Mouse (Mus musculus) granulocyte monocyte progenitor cell, adult 5-6 weeks (primary cell): ENCODE results near the gene Sult6b1. TPM values are rescaled to one million over a fixed set of nuclear protein-coding genes. Genes with fewer than 3 reads are reported as not detected.

Experiments used
- ATAC-seq: replicated peaks from 2 replicates; pipeline ENCODE4 v1.8.0; 2016; ENCODE audit warnings: mild to moderate bottlenecking, moderate TSS enrichment, inconsistent platforms; ENCODE audit not compliant: poor library complexity, severe bottlenecking
- total RNA-seq, 2 experiments: library from RNA; stranded (forward) in 1 of 2; stranded (reverse) in 1 of 2; fragments of 200-712, 200-1000 nt in 1 of 2; fragments of >200 nt in 1 of 2; fragmentation: Nextera tagmentation in 1 of 2; gene quantifications; 2 replicates each; pipeline ENCODE4 v1.2.3; 2014 to 2017

Gene Sult6b1
- not detected in 2 replicates for total RNA-seq (2014; fragmentation: Nextera tagmentation)
- total RNA-seq (2017): not detected in 2 replicates

- ATAC-seq: no peak
Measured at GRCm38 (mm10) chr17:78906892-78907291, at the start of gene Sult6b1. Gene Sult6b1 (minus strand): TSS chr17:78906992.

GRCm38 (mm10) chr17:78953240-78953639 is 46.4 kb upstream of the Sult6b1 start:
- no peak for ATAC-seq

GRCm38 (mm10) chr17:78952070-78952469 is 45.3 kb upstream of the Sult6b1 start:
- no peak for ATAC-seq

GRCm38 (mm10) chr17:78951225-78951624 is 44.4 kb upstream of the Sult6b1 start:
- peak; percentile 42; the same call in 1 of the 2 replicates for ATAC-seq

- no peak for ATAC-seq
Measured at GRCm38 (mm10) chr17:78942579-78942978, 35.8 kb upstream of the Sult6b1 start.

- peak; percentile 68 for ATAC-seq
Measured at GRCm38 (mm10) chr17:78938927-78939326, 32.1 kb upstream of the Sult6b1 start.

- no peak for ATAC-seq
Measured at GRCm38 (mm10) chr17:78937229-78937853, 30.5 kb upstream of the Sult6b1 start.

GRCm38 (mm10) chr17:78936466-78937228 is 29.9 kb upstream of the Sult6b1 start, which contains the start of the genes Cebpz and Ndufaf7:
Gene Cebpz (minus strand): TSS chr17:78937066.
Gene Ndufaf7 (plus strand): TSS chr17:78937136.
- ATAC-seq: peak; percentile 89

- no peak for ATAC-seq
Measured at GRCm38 (mm10) chr17:78935857-78936256, 29.1 kb upstream of the Sult6b1 start.

- ATAC-seq: peak; percentile 40
Measured at GRCm38 (mm10) chr17:78917696-78918095, 10.9 kb upstream of the Sult6b1 start.

- ATAC-seq: no peak
Measured at GRCm38 (mm10) chr17:78916899-78917298, 10.1 kb upstream of the Sult6b1 start.

GRCm38 (mm10) chr17:78916369-78916813 is 9.6 kb upstream of the Sult6b1 start, which contains the start of gene Cebpzos:
Gene Cebpzos (plus strand): TSS chr17:78916500.
- peak; percentile 93 for ATAC-seq

GRCm38 (mm10) chr17:78915772-78916171 is 9.0 kb upstream of the Sult6b1 start:
- no peak for ATAC-seq

GRCm38 (mm10) chr17:78913921-78914320 is 7.1 kb upstream of the Sult6b1 start:
- no peak for ATAC-seq

GRCm38 (mm10) chr17:78912861-78913281 is 6.1 kb upstream of the Sult6b1 start:
- ATAC-seq: no peak

- ATAC-seq: no peak
Measured at GRCm38 (mm10) chr17:78909374-78909773, 2.6 kb upstream of the Sult6b1 start.

GRCm38 (mm10) chr17:78903158-78903557 is 3.6 kb downstream of the Sult6b1 start:
- peak; percentile 97 for ATAC-seq

GRCm38 (mm10) chr17:78895394-78895793 is 11.4 kb downstream of the Sult6b1 start:
- ATAC-seq: peak; percentile 65

- ATAC-seq: no peak
Measured at GRCm38 (mm10) chr17:78894991-78895390, 11.8 kb downstream of the Sult6b1 start.

- ATAC-seq: peak; percentile 85
Measured at GRCm38 (mm10) chr17:78891020-78891419, 15.8 kb downstream of the Sult6b1 start.

GRCm38 (mm10) chr17:78889184-78889583 is 17.6 kb downstream of the Sult6b1 start:
- no peak for ATAC-seq
